Mouse (Mus musculus) gonadal fat pad, adult 2 months (tissue): ENCODE measurements around the gene Gm11111. TPM values are rescaled to one million over a fixed set of nuclear protein-coding genes. Genes with fewer than 3 reads are reported as not detected.

Source experiments
- DNase-seq: peaks from one replicate; pipeline ENCODE4 v3.0.0-alpha.2; 2012; ENCODE audit warnings: low read depth
- polyA plus RNA-seq: library from polyadenylated mRNA; depleted of rRNA; stranded (reverse); fragments of >200 nt; gene quantifications from 2 replicates; pipeline ENCODE4 v1.2.3, GENCODE M21; 2012; rRNA removed

The Gm11111 gene
- polyA plus RNA-seq, 1 experiment: not detected

- no peak for DNase-seq
Observed at GRCm38 (mm10) chr5:98580811-98581210, 28.3 kb downstream of the Gm11111 start.

- no peak for DNase-seq
Observed at GRCm38 (mm10) chr5:98582051-98582450, 29.6 kb downstream of the Gm11111 start.

GRCm38 (mm10) chr5:98585915-98586314 lies 33.4 kb downstream of the Gm11111 start:
- no peak for DNase-seq

Other genes with a start within 250 kb of the Gm11111 start
- gene Cfap299, start 223.4 kb upstream of the Gm11111 start, polyA plus RNA-seq: 0.31 and 0.56 TPM in 2 replicates